Mouse (Mus musculus): ENCODE measurements around the gene Aire.
"Not testable (repeated sequence)": the region's sequence is repeated elsewhere in the genome, so short reads cannot be mapped to it uniquely, and the experiment has no call there.

The Aire gene

GRCm38 (mm10) chr10:78049519-78050035 is 6.2 kb upstream of the Aire start:
- DNase-seq (ENCODE audit: low spot score): no peak

GRCm38 (mm10) chr10:78048061-78048730 is 4.8 kb upstream of the Aire start:
- DNase-seq (ENCODE audit: low spot score): no peak

- no peak for DNase-seq (ENCODE audit: low spot score)
Observed at GRCm38 (mm10) chr10:78046388-78046787, 3.0 kb upstream of the Aire start.

- no peak for DNase-seq (ENCODE audit: low spot score)
Observed at GRCm38 (mm10) chr10:78044531-78044930, 1.1 kb upstream of the Aire start.

- no peak for DNase-seq (ENCODE audit: low spot score)
Observed at GRCm38 (mm10) chr10:78042697-78043405, 559 bp downstream of the Aire start.

- DNase-seq (ENCODE audit: low spot score): no peak
Observed at GRCm38 (mm10) chr10:78042096-78042495, 1.3 kb downstream of the Aire start.

- DNase-seq (ENCODE audit: low spot score): no peak
Observed at GRCm38 (mm10) chr10:78041647-78042046, 1.8 kb downstream of the Aire start, which contains the start of gene Dnmt3l. Gene Dnmt3l (plus strand): TSS chr10:78041947.

- DNase-seq (ENCODE audit: low spot score): no peak
Observed at GRCm38 (mm10) chr10:78037139-78037538, 6.3 kb downstream of the Aire start.

- DNase-seq (ENCODE audit: low spot score): no peak
Observed at GRCm38 (mm10) chr10:78031987-78032386, 11.4 kb downstream of the Aire start.

- no peak for DNase-seq (ENCODE audit: low spot score)
Observed at GRCm38 (mm10) chr10:78029080-78029479, 14.3 kb downstream of the Aire start.

GRCm38 (mm10) chr10:78028129-78028528 is 15.3 kb downstream of the Aire start:
- DNase-seq (ENCODE audit: low spot score): peak; percentile 69

- DNase-seq (ENCODE audit: low spot score): not testable (repeated sequence)
Observed at GRCm38 (mm10) chr10:78025453-78025852, 18.0 kb downstream of the Aire start.

- not testable (repeated sequence) for DNase-seq (ENCODE audit: low spot score)
Observed at GRCm38 (mm10) chr10:78019984-78020383, 23.4 kb downstream of the Aire start.

- DNase-seq (ENCODE audit: low spot score): no peak
Observed at GRCm38 (mm10) chr10:78019291-78019690, 24.1 kb downstream of the Aire start.

GRCm38 (mm10) chr10:78018797-78019203 is 24.6 kb downstream of the Aire start:
- DNase-seq (ENCODE audit: low spot score): peak; percentile 75

GRCm38 (mm10) chr10:78016366-78016765 is 27.0 kb downstream of the Aire start:
- no peak for DNase-seq (ENCODE audit: low spot score)

GRCm38 (mm10) chr10:78015489-78015888 is 27.9 kb downstream of the Aire start:
- DNase-seq (ENCODE audit: low spot score): no peak

- DNase-seq (ENCODE audit: low spot score): no peak
Observed at GRCm38 (mm10) chr10:78012661-78013495, 30.5 kb downstream of the Aire start.

- DNase-seq (ENCODE audit: low spot score): not testable (repeated sequence)
Observed at GRCm38 (mm10) chr10:78011116-78011515, 32.3 kb downstream of the Aire start.

GRCm38 (mm10) chr10:78010335-78010734 is 33.1 kb downstream of the Aire start:
- no peak for DNase-seq (ENCODE audit: low spot score)

- DNase-seq (ENCODE audit: low spot score): no peak
Observed at GRCm38 (mm10) chr10:78009945-78010293, 33.5 kb downstream of the Aire start, which contains the start of gene Pfkl. Gene Pfkl (minus strand): TSS chr10:78010083.

GRCm38 (mm10) chr10:78009184-78009944 is 34.0 kb downstream of the Aire start:
- DNase-seq (ENCODE audit: low spot score): peak; percentile 90

All from ovary, postnatal 14 days (tissue).